Mouse (Mus musculus): ENCODE measurements around the gene Txnrd1.

GRCm38 (mm10) chr10:82935018-82935633, 101.4 kb downstream of the Txnrd1 start:
- TF ChIP-seq GATA1 (IDR thresholded peaks at IDR 0.05; ENCODE audit: borderline replicate concordance, low read length) = no peak
- TF ChIP-seq FLI1 (IDR thresholded peaks at IDR 0.05; ENCODE audit: low read length) = no peak

All from megakaryocyte, embryonic 14.5 days (primary cell).